Mouse (Mus musculus) megakaryocyte, embryonic 14.5 days (primary cell): ENCODE data around the gene Trim9. TPM values are rescaled to one million over a fixed set of nuclear protein-coding genes. Genes with fewer than 3 reads are reported as not detected.

ENCODE experiments used
- H3K27me3 ChIP-seq: replicated peaks from 2 replicates; pipeline ENCODE3; 2012; ENCODE audit warnings: inconsistent platforms
- H3K36me3 ChIP-seq: replicated peaks from 2 replicates; pipeline ENCODE3; 2012; ENCODE audit warnings: low read length, inconsistent platforms, mixed read lengths
- H3K4me1 ChIP-seq: 2 replicates; pipeline ENCODE4 v1.6.1; 2012; ENCODE audit warnings: inconsistent platforms
- H3K4me3 ChIP-seq: replicated peaks from 2 replicates; pipeline ENCODE3; 2012; ENCODE audit warnings: moderate library complexity, mild to moderate bottlenecking, inconsistent platforms
- H3K9me3 ChIP-seq: 2 replicates; pipeline ENCODE4 v1.6.1; 2012; ENCODE audit warnings: inconsistent platforms
- FLI1 ChIP-seq: IDR thresholded peaks from 2 replicates; pipeline ENCODE4 v1.6.1; 2012; ENCODE audit warnings: low read length, inconsistent platforms, mixed read lengths
- GATA1 ChIP-seq: IDR thresholded peaks from 3 replicates; pipeline ENCODE4 v1.6.1; 2012; ENCODE audit warnings: mixed read lengths, low read length, inconsistent platforms, borderline replicate concordance
- polyA plus RNA-seq: library from polyadenylated mRNA; stranded (reverse); fragments of >175 nt; gene quantifications from 2 replicates; pipeline ENCODE4 v1.2.3, GENCODE M21; 2012; ENCODE audit warnings: low replicate concordance; ENCODE audit not compliant: insufficient read depth

The Trim9 gene
- polyA plus RNA-seq, 1 experiment = 0.43 TPM

GRCm38 (mm10) chr12:70269724-70270123 is 77.7 kb downstream of the Trim9 start:
- H3K9me3 ChIP-seq = no peaks in the 10 kb centered on the region
- TF ChIP-seq FLI1 = no peak
- TF ChIP-seq GATA1 = no peak
- peaks cover 18% of the 10 kb centered on the region for H3K4me1 ChIP-seq

DNA sequence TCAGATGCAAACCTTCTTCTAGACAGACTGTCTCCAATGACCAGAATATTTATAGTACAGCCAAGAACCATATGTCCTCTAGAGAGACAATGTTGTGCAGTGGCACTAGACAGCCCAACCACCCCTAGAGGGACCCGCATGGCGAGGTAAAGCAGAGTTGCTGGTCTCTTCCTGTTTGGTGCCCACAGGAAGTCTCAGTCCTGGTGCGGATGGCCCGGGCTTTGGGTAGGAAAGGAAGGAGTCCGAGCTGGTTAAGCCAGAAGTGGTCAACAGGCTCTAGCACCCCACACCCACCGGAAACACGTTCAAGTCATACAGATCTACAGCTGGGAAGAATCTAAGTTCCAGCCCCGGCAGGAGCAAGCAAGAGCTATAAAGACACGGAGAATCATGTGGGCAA is 80.1 kb downstream of the Trim9 start:
- TF ChIP-seq FLI1 (no peak), GATA1 (no peak)
- Histone ChIP-seq H3K4me1 (peaks cover 22% of the 10 kb centered on the region), H3K9me3 (no peaks in the 10 kb centered on the region), H3K4me3 (no peak overlapping the region), H3K27me3 (peaks cover 7% of the 10 kb centered on the region), H3K36me3 (no peaks in the 10 kb centered on the region)

More at GRCm38 (mm10) chr12:70269724-70270123, 77.7 kb downstream of the Trim9 start:
- no peak overlapping the region for H3K4me3 ChIP-seq
- no peaks in the 10 kb centered on the region for H3K36me3 ChIP-seq
- peaks cover 6% of the 10 kb centered on the region for H3K27me3 ChIP-seq

DNA sequence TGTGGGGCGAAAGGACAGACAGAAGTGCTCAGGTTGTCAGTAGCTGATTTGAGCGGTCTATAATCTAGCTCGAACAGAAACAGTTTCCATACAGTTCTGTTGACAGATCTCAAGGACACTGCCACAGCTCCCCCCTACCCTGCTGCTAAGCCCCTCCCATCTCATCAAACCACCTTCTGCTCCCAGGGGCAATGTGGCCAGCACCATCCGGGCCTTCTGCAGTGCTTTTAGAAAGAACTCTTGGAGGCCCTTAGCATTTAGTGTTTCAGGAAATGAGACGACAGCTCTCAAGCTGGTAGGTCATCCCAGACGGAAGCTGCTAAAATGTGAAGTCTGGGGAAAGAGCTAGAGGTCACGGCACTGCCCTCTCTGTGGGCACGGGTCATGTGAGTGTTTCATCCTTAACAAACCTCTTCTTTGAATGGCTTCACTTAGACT is 80.9 kb downstream of the Trim9 start:
- Histone ChIP-seq H3K4me3 (no peak overlapping the region), H3K4me1 (peaks cover 22% of the 10 kb centered on the region), H3K36me3 (no peaks in the 10 kb centered on the region), H3K9me3 (no peaks in the 10 kb centered on the region), H3K27me3 (peaks cover 8% of the 10 kb centered on the region)
- TF ChIP-seq GATA1 = no peak
- no peak for TF ChIP-seq FLI1

- Histone ChIP-seq H3K9me3 (no peaks in the 10 kb centered on the region), H3K4me1 (peaks cover 22% of the 10 kb centered on the region), H3K4me3 (no peak overlapping the region), H3K36me3 (no peaks in the 10 kb centered on the region), H3K27me3 (peaks cover 15% of the 10 kb centered on the region)
- no peak for TF ChIP-seq GATA1
- no peak for TF ChIP-seq FLI1
Measured at GRCm38 (mm10) chr12:70263721-70264120, 83.7 kb downstream of the Trim9 start.

DNA sequence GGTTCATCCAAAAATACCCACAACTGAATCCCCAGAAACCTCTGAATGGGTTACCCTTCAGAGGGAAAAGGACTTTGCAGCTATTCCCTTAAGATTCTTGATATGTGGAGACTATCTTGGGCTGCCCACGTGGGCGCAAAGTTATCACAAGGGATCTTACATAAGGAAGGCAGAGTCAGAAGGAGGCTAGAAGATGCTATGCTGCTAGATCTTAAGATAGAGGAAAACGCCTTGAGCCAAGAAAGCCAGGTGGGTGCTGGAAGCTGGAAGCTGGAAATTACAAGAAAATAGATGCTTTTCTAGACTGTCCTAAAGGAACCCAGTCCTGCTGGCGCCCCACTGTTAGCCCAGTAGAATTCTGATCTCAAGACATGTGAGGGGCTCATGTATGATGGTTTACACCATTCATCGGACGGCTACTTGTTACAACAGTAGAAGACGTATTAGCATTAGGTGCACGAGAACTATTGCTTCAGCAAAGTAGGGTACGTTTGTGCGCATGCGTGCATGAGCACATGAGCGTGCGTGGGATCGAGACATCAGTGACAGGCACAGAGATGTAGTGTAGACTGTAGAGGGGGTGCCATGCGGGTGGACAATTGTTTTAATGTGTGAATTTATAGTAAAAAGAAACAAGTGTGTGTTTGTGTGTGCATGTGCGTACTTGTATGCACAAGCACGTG is 85.0 kb downstream of the Trim9 start:
- H3K9me3 ChIP-seq = no peaks in the 10 kb centered on the region
- no peak for TF ChIP-seq GATA1
- TF ChIP-seq FLI1 = no peak

GRCm38 (mm10) chr12:70251210-70251884 is 96.1 kb downstream of the Trim9 start:
- Histone ChIP-seq H3K27me3 (peaks cover 6% of the 10 kb centered on the region), H3K4me3 (peak overlapping the region; percentile 89), H3K4me1 (peaks cover 51% of the 10 kb centered on the region), H3K36me3 (no peaks in the 10 kb centered on the region), H3K9me3 (no peaks in the 10 kb centered on the region)
- TF ChIP-seq FLI1 (no peak), GATA1 (no peak)

More for the DNA sequence above, 85.0 kb downstream of the Trim9 start:
- peaks cover 21% of the 10 kb centered on the region for H3K27me3 ChIP-seq
- peaks cover 19% of the 10 kb centered on the region for H3K4me1 ChIP-seq
- H3K36me3 ChIP-seq = no peaks in the 10 kb centered on the region
- no peak overlapping the region for H3K4me3 ChIP-seq

GRCm38 (mm10) chr12:70249616-70250157 is 97.7 kb downstream of the Trim9 start:
- no peak overlapping the region for H3K4me3 ChIP-seq
- no peaks in the 10 kb centered on the region for H3K9me3 ChIP-seq
- peaks cover 7% of the 10 kb centered on the region for H3K27me3 ChIP-seq
- TF ChIP-seq GATA1 (no peak), FLI1 (no peak)
- peaks cover 60% of the 10 kb centered on the region for H3K4me1 ChIP-seq
- H3K36me3 ChIP-seq = no peaks in the 10 kb centered on the region

- Histone ChIP-seq H3K9me3 (no peaks in the 10 kb centered on the region), H3K4me1 (peaks cover 56% of the 10 kb centered on the region), H3K4me3 (no peak overlapping the region), H3K36me3 (no peaks in the 10 kb centered on the region), H3K27me3 (peaks cover 5% of the 10 kb centered on the region)
- TF ChIP-seq FLI1 (no peak), GATA1 (no peak)
Measured at GRCm38 (mm10) chr12:70247683-70248474, 99.5 kb downstream of the Trim9 start.

DNA sequence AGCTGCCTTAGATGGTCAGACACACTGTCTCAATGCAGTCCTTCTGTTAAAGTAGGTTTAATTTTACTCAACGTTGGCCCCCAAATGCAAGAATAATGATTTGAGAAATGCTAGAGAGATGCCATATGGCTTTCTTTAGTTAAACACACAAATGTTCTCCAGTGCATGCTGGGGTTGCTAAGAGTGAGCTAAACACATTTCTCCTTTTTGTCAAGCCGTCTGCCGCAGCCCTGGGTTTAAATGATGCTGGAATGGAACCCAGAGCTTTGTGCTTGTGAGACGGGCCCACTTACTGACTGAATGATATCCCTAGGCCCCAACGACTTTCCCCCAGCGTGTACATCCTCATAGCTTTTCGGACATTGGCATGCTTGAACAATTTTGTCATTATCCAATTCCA is 104.9 kb downstream of the Trim9 start:
- peaks cover 33% of the 10 kb centered on the region for H3K4me1 ChIP-seq
- no peak overlapping the region for H3K4me3 ChIP-seq
- TF ChIP-seq FLI1 = no peak
- TF ChIP-seq GATA1 = no peak
- no peaks in the 10 kb centered on the region for H3K36me3 ChIP-seq
- H3K27me3 ChIP-seq = peaks cover 8% of the 10 kb centered on the region
- H3K9me3 ChIP-seq = no peaks in the 10 kb centered on the region

GRCm38 (mm10) chr12:70239741-70240140 is 107.7 kb downstream of the Trim9 start:
- Histone ChIP-seq H3K27me3 (peaks cover 2% of the 10 kb centered on the region), H3K4me3 (no peak overlapping the region), H3K4me1 (peaks cover 21% of the 10 kb centered on the region), H3K9me3 (no peaks in the 10 kb centered on the region), H3K36me3 (no peaks in the 10 kb centered on the region)
- TF ChIP-seq FLI1 (no peak), GATA1 (no peak)
